Mouse (Mus musculus): ENCODE measurements around the gene Sh3tc1. TPM values are rescaled to one million over a fixed set of nuclear protein-coding genes. Genes with fewer than 3 reads are reported as not detected.

Gene Sh3tc1
- polyA plus RNA-seq, 2 experiments, result 2.9 to 5.2 TPM

- no peak for TF ChIP-seq POLR2A (IDR thresholded peaks at IDR 0.05; ENCODE audit: borderline replicate concordance, extremely low read depth, insufficient read depth, insufficient read length)
- H3K27ac ChIP-seq (replicated peaks; ENCODE audit: low read depth, low read length), result no peak overlapping the region
These were observed 2.4 kb downstream of the Sh3tc1 start for GRCm38 (mm10) chr5:35737231-35737901.

GRCm38 (mm10) chr5:35733523-35733922 is 6.3 kb downstream of the Sh3tc1 start:
- Histone ChIP-seq H3K27ac (replicated peaks; ENCODE audit: low read depth, low read length) (no peak overlapping the region), H3K36me3 (ENCODE audit: control insufficient read depth, insufficient read depth, low read length) (no peaks in the 10 kb centered on the region), H3K9me3 (ENCODE audit: control insufficient read depth, low read length) (no peaks in the 10 kb centered on the region), H3K9ac (ENCODE audit: low read depth, low read length, severe bottlenecking) (no peak overlapping the region), H3K4me1 (ENCODE audit: control insufficient read depth, insufficient read depth, low read length) (0 out of 2 replicates have a peak, but pooled peaks cover 3% of the 10 kb centered on the region), H3K4me3 (replicated peaks; ENCODE audit: low read length) (no peak overlapping the region), H3K4me2 (replicated peaks; ENCODE audit: low read depth, low read length, severe bottlenecking) (no peak overlapping the region), H3K27me3 (ENCODE audit: control insufficient read depth, insufficient read depth, low read length) (no peaks in the 10 kb centered on the region)
- no peak for ATAC-seq (ENCODE audit: low FRiP score, low read depth)
- WGBS, result 68% methylated on average over 2 of the region's 2 CpGs
- DNase-seq (ENCODE audit: low spot score), result no peak
- TF ChIP-seq POLR2A (IDR thresholded peaks at IDR 0.05; ENCODE audit: borderline replicate concordance, extremely low read depth, insufficient read depth, insufficient read length), result no peak

More at GRCm38 (mm10) chr5:35737231-35737901, 2.4 kb downstream of the Sh3tc1 start:
- Histone ChIP-seq H3K4me3 (replicated peaks; ENCODE audit: low read length) (no peak overlapping the region), H3K27me3 (ENCODE audit: control insufficient read depth, insufficient read depth, low read length) (peaks cover 10% of the 10 kb centered on the region; the same call in 1 of the 2 replicates), H3K36me3 (ENCODE audit: control insufficient read depth, insufficient read depth, low read length) (no peaks in the 10 kb centered on the region), H3K4me2 (replicated peaks; ENCODE audit: low read depth, low read length, severe bottlenecking) (no peak overlapping the region), H3K9me3 (ENCODE audit: control insufficient read depth, low read length) (no peaks in the 10 kb centered on the region), H3K4me1 (ENCODE audit: control insufficient read depth, insufficient read depth, low read length) (no peaks in the 10 kb centered on the region), H3K9ac (ENCODE audit: low read depth, low read length, severe bottlenecking) (no peak overlapping the region)
- WGBS, result 71% methylated on average over 20 of the region's 20 CpGs
- ATAC-seq (ENCODE audit: low FRiP score, low read depth) (0 out of 2 replicates have a peak, but pooled peaks have one; percentile 19), DNase-seq (ENCODE audit: low spot score) (no peak)

- H3K4me3 ChIP-seq (replicated peaks; ENCODE audit: low read length), result no peak overlapping the region
- no peak for TF ChIP-seq POLR2A (IDR thresholded peaks at IDR 0.05; ENCODE audit: borderline replicate concordance, extremely low read depth, insufficient read depth, insufficient read length)
- DNase-seq (ENCODE audit: low spot score) (no peak), ATAC-seq (ENCODE audit: low FRiP score, low read depth) (no peak)
- no peak overlapping the region for H3K27ac ChIP-seq (replicated peaks; ENCODE audit: low read depth, low read length)
- WGBS, result 90% methylated on average over 4 of the region's 4 CpGs
- no peaks in the 10 kb centered on the region for H3K27me3 ChIP-seq (ENCODE audit: control insufficient read depth, insufficient read depth, low read length)
- 0 out of 2 replicates have a peak, but pooled peaks cover 3% of the 10 kb centered on the region for H3K4me1 ChIP-seq (ENCODE audit: control insufficient read depth, insufficient read depth, low read length)
- no peaks in the 10 kb centered on the region for H3K36me3 ChIP-seq (ENCODE audit: control insufficient read depth, insufficient read depth, low read length)
- H3K9me3 ChIP-seq (ENCODE audit: control insufficient read depth, low read length), result no peaks in the 10 kb centered on the region
- no peak overlapping the region for H3K4me2 ChIP-seq (replicated peaks; ENCODE audit: low read depth, low read length, severe bottlenecking)
- H3K9ac ChIP-seq (ENCODE audit: low read depth, low read length, severe bottlenecking), result no peak overlapping the region
These were observed 8.8 kb downstream of the Sh3tc1 start for GRCm38 (mm10) chr5:35731006-35731405.

GRCm38 (mm10) chr5:35730552-35730951 is 9.2 kb downstream of the Sh3tc1 start:
- no peak for DNase-seq (ENCODE audit: low spot score)
- no peak overlapping the region for H3K9ac ChIP-seq (ENCODE audit: low read depth, low read length, severe bottlenecking)
- WGBS, result 71% methylated on average over 1 of the region's 1 CpGs
- ATAC-seq (ENCODE audit: low FRiP score, low read depth), result no peak
- H3K36me3 ChIP-seq (ENCODE audit: control insufficient read depth, insufficient read depth, low read length), result no peaks in the 10 kb centered on the region
- no peak overlapping the region for H3K4me3 ChIP-seq (replicated peaks; ENCODE audit: low read length)
- 0 out of 2 replicates have a peak, but pooled peaks cover 3% of the 10 kb centered on the region for H3K4me1 ChIP-seq (ENCODE audit: control insufficient read depth, insufficient read depth, low read length)
- no peaks in the 10 kb centered on the region for H3K27me3 ChIP-seq (ENCODE audit: control insufficient read depth, insufficient read depth, low read length)
- no peaks in the 10 kb centered on the region for H3K9me3 ChIP-seq (ENCODE audit: control insufficient read depth, low read length)
- no peak overlapping the region for H3K27ac ChIP-seq (replicated peaks; ENCODE audit: low read depth, low read length)
- H3K4me2 ChIP-seq (replicated peaks; ENCODE audit: low read depth, low read length, severe bottlenecking), result no peak overlapping the region
- TF ChIP-seq POLR2A (IDR thresholded peaks at IDR 0.05; ENCODE audit: borderline replicate concordance, extremely low read depth, insufficient read depth, insufficient read length), result no peak

- no peaks in the 10 kb centered on the region for H3K27me3 ChIP-seq (ENCODE audit: control insufficient read depth, insufficient read depth, low read length)
- no peaks in the 10 kb centered on the region for H3K9me3 ChIP-seq (ENCODE audit: control insufficient read depth, low read length)
- TF ChIP-seq POLR2A (IDR thresholded peaks at IDR 0.05; ENCODE audit: borderline replicate concordance, extremely low read depth, insufficient read depth, insufficient read length), result no peak
- no peak overlapping the region for H3K4me2 ChIP-seq (replicated peaks; ENCODE audit: low read depth, low read length, severe bottlenecking)
- DNase-seq (ENCODE audit: low spot score) (no peak), ATAC-seq (ENCODE audit: low FRiP score, low read depth) (no peak)
- WGBS, result 89% methylated on average over 3 of the region's 3 CpGs
- no peaks in the 10 kb centered on the region for H3K36me3 ChIP-seq (ENCODE audit: control insufficient read depth, insufficient read depth, low read length)
- no peak overlapping the region for H3K9ac ChIP-seq (ENCODE audit: low read depth, low read length, severe bottlenecking)
- H3K27ac ChIP-seq (replicated peaks; ENCODE audit: low read depth, low read length), result no peak overlapping the region
- no peak overlapping the region for H3K4me3 ChIP-seq (replicated peaks; ENCODE audit: low read length)
- 0 out of 2 replicates have a peak, but pooled peaks cover 3% of the 10 kb centered on the region for H3K4me1 ChIP-seq (ENCODE audit: control insufficient read depth, insufficient read depth, low read length)
These were observed 9.9 kb downstream of the Sh3tc1 start for GRCm38 (mm10) chr5:35729844-35730243.
